Mouse (Mus musculus): Measurements from ENCODE around the gene Riiad1.

Gene Riiad1

GRCm38 (mm10) chr3:94463926-94464578 is 16.1 kb downstream of the Riiad1 start:
- peak; percentile 48 for DNase-seq (ENCODE audit: low read depth, low spot score)

GRCm38 (mm10) chr3:94459834-94460233 is 20.3 kb downstream of the Riiad1 start:
- DNase-seq (ENCODE audit: low read depth, low spot score), result no peak

DNA sequence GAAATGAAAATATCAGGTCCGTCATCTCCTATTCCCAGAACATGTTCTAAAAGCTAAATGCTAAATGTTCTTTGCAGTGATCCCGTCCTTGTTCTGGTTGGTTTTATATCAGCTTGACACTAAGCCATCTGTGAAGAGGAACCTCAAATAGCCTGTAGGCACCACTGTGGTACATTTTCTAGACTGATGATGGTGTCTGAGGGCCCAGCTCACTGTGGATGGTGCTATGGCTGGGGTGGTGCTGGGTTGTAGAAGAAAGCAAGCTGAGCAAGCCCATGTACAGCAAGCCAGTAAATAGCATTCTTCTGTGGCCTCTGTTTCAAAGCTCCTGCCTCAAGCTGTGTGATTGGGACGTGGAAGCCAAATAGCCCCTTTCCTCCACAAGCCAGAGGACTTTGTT is 23.1 kb downstream of the Riiad1 start:
- no peak for DNase-seq (ENCODE audit: low read depth, low spot score)

DNA sequence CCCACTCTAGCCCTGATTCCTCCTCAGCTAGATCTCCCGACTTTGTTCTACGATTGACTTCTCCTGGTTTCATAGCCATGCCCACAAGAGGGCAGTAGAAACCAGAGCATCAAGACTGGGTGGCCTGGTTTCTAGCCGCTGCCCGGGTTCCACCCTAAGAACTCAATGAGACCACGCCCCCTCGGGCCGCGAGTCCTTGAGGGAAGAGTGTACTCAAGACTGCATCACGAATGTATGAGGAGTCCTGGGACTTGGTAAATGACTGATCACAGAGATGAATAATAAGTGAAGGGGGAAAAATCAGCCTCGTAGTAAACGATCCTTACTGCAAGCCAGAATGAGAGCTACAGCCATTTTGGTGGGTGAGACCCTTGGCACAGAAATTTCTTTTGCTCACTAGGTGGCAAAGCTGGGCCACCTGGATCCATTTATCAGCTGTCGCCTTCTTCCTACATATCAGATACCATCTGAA is 23.6 kb downstream of the Riiad1 start:
- DNase-seq (ENCODE audit: low read depth, low spot score), result peak; percentile 94

DNA sequence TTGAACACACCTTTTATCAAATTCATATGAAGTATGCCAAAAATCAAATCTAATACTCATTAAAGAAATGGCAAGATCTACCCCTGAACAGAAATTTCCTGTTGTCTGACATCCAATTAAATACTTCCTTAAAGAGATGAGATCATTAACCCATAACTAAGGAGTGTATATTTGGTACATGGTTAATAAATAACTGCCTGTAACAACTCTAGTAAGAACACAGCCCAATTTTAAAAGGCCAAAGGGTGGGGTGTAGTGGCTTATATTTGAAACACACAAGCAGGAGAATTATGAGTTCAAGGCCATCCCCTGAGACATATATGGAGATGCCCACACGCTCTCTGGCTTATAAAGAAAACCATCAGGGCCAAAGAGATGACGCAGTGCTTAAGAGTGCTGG is 30.8 kb downstream of the Riiad1 start:
- DNase-seq (ENCODE audit: low read depth, low spot score), result no peak

GRCm38 (mm10) chr3:94443597-94443964 is 36.6 kb downstream of the Riiad1 start, which contains the start of gene Oaz3:
Gene Oaz3 (minus strand): TSS chr3:94443915.
- DNase-seq (ENCODE audit: low read depth, low spot score), result no peak

DNA sequence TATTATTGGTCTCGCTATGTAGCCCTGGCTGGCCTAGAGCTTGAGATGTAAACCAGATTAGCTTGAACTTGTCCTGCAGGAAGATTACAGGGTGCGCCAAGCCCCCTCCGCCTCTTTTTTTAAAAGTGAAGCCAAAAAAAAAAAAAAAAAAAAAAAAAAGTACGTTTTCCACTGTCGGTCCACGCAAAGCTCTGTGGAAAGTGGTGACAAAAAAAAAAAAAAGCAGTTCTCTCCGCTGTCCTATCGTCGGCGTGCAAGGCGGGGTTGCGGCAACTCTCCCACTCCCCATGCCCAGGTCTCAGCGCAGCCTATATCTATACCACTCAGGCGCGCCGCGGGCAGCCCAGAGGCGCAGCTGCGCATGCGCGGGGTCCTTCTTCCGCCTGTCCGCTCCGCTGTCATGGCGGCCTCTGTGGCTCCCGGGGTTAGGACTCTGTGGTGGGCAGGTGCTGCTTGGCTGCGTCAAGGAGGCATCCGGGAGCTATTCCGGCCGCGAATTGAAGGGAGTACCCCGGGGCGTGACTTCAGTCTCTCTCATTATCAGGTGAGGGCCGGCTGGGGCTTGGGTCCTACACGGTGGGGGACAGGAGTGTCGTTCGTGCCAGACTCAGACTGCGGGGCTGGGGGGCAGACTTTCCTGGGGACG is 37.1 kb downstream of the Riiad1 start, which contains the start of gene Mrpl9:
Mrpl9 (plus strand) TSS at position 368 of the 646 bp plus-strand sequence.
- peak; percentile 96 for DNase-seq (ENCODE audit: low read depth, low spot score)

GRCm38 (mm10) chr3:94441182-94441581 is 39.0 kb downstream of the Riiad1 start:
- peak; percentile 61 for DNase-seq (ENCODE audit: low read depth, low spot score)

DNA sequence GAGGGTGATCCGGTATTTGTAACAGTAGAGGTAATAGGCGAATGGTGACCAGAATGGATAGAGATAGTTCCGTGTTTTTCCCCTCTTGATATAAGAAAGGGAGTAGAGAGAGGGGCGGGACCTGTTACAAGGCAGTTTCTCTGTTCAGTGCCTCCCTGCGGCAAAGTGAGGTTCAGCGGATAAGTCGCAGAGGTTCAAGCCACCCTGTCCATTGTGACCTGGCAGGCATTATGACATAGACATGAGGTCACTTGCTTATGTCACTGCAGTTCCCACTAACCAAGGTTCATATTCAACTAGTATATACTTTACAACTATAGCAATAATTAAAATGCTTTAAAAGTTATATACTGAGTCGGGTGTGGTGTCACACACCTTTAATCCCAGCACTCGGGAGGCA is 43.7 kb downstream of the Riiad1 start:
- no peak for DNase-seq (ENCODE audit: low read depth, low spot score)

GRCm38 (mm10) chr3:94434305-94434704 is 45.8 kb downstream of the Riiad1 start:
- DNase-seq (ENCODE audit: low read depth, low spot score), result no peak

- no peak for DNase-seq (ENCODE audit: low read depth, low spot score)
These were observed 49.2 kb downstream of the Riiad1 start for GRCm38 (mm10) chr3:94430980-94431379.
